In the genomic region with DNA sequence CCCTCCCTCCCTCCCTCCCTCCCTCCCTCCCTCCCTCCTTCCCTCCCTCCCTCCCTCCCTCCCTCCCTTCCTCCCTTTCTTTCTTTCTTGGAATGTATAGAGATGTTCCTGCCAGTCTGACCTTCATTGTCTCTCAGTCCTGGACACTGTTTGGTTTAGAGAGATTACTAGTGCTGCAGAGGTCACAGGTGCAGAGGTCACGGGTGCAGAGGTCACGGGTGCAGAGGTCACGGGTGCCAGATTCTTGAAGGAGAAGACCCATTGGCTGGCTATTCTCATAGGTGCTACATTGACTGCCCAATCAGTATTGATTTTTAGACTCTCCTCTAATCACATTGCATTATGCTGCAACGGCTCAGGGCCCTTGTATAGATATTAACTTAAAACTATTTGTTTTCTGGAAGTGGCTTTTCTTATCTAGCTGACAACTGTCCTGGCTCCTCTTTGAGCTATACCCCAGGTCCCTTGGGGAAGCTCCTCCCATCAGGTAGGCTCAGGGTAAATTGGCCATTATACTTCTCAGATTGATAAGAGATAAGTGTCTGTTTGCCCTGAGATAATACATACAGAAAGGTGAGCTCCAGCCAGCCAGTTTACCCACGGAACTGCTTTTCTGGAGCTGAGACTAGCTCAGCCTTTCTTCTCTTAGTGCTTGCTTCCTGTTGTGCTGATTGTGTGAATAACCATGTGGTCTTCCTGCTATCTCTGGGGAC, we compare ENCODE assay signal across 24 mouse cellular contexts.
DNase-seq lines count a peak whose midpoint lies in the region; ATAC-seq and TF ChIP-seq lines count a peak whose summit lies in the region.
"Had no signal": no experiment of that assay in that cellular context is flagged by ENCODE, and none has a peak within 500 bp of the region (broad histone marks: within the 10 kb centered on the region; RNA-seq: fewer than 3 reads in every experiment).

No protein-coding gene starts in this region.

- H3K4me3 ChIP-seq in liver, adult 2 months (ENCODE audit: insufficient read depth, low read depth, low read length) = no peak overlapping the region
- no peak overlapping the region for H3K4me3 ChIP-seq in liver, embryonic 11.5 days (ENCODE audit: low read depth, low read length)
- no peak overlapping the region for H3K4me3 ChIP-seq in MEL (ENCODE audit: control insufficient read depth in 1 of 2, insufficient read depth in 1 of 2, low read depth in 2 of 2, low read length in 2 of 2)
- no peak overlapping the region for H3K4me3 ChIP-seq in intestine, embryonic 16.5 days (ENCODE audit: low read length)
- H3K4me3 ChIP-seq: embryonic facial prominence, embryonic 15.5 days; erythroblast, embryonic 14.5 days; forebrain, embryonic 10.5 days; gastrocnemius, adult 2 months; heart, embryonic 10.5 days; hindbrain, embryonic 13.5 days had no signal

- H3K4me1 ChIP-seq in liver, adult 2 months (ENCODE audit: control insufficient read depth, insufficient read depth, low read length) = peaks cover 31% of the 10 kb centered on the region
- H3K4me1 ChIP-seq in liver, embryonic 11.5 days (replicated peaks; ENCODE audit: control insufficient read depth, insufficient read depth, low read length) = no peaks in the 10 kb centered on the region
- 0 out of 4 replicates have a peak, but pooled peaks cover 0 to 4% of the 10 kb centered on the region in 2 experiments for H3K4me1 ChIP-seq in MEL (ENCODE audit: control insufficient read depth in 1 of 2, insufficient read depth in 2 of 2, low read length in 2 of 2)
- peaks cover 5% of the 10 kb centered on the region; the same call in 1 of the 2 replicates for H3K4me1 ChIP-seq in intestine, embryonic 16.5 days (ENCODE audit: control insufficient read depth, insufficient read depth, low read length)
- H3K4me1 ChIP-seq: forebrain, embryonic 10.5 days; heart, embryonic 10.5 days; hindbrain, embryonic 13.5 days had no signal

- no peak for TF ChIP-seq POLR2A in liver, adult 2 months (IDR thresholded peaks at IDR 0.05; ENCODE audit: extremely low read depth, insufficient read depth, low read length)
- TF ChIP-seq POLR2A in MEL (IDR thresholded peaks at IDR 0.05; ENCODE audit: control insufficient read depth in 1 of 2, insufficient read depth in 1 of 2, low read depth in 1 of 2, low read length in 2 of 2, poor library complexity in 1 of 2) = no peak

- no peak for ATAC-seq in liver, embryonic 11.5 days (replicated peaks; ENCODE audit: low FRiP score)
- ATAC-seq in intestine, embryonic 16.5 days = peak; percentile 24; the same call in 1 of the 2 replicates
- no peak for ATAC-seq in granulocyte monocyte progenitor cell, adult 5-6 weeks (replicated peaks; ENCODE audit: poor library complexity, severe bottlenecking)
- ATAC-seq: forebrain, embryonic 14.5 days; hindbrain, postnatal 0 days had no signal

- H3K9me3 ChIP-seq in liver, embryonic 11.5 days (ENCODE audit: control insufficient read depth, low read length) = no peaks in the 10 kb centered on the region
- H3K9me3 ChIP-seq in MEL (replicated peaks; ENCODE audit: insufficient read depth, low read length) = no peaks in the 10 kb centered on the region
- no peaks in the 10 kb centered on the region for H3K9me3 ChIP-seq in intestine, embryonic 16.5 days (ENCODE audit: control insufficient read depth, low read length)
- H3K9me3 ChIP-seq: embryonic facial prominence, embryonic 15.5 days; forebrain, embryonic 10.5 days; G1E; heart, embryonic 10.5 days; hindbrain, embryonic 13.5 days had no signal

- H3K36me3 ChIP-seq in liver, adult 2 months (ENCODE audit: control insufficient read depth, insufficient read depth, low read length) = no peaks in the 10 kb centered on the region
- no peaks in the 10 kb centered on the region for H3K36me3 ChIP-seq in liver, embryonic 11.5 days (ENCODE audit: control insufficient read depth, insufficient read depth, low read length)
- H3K36me3 ChIP-seq in MEL (ENCODE audit: control insufficient read depth in 1 of 2, insufficient read depth in 2 of 2, low read length in 2 of 2) = peaks cover 0 to 2% of the 10 kb centered on the region in 2 experiments; a peak in 1 of 4 replicates
- no peaks in the 10 kb centered on the region for H3K36me3 ChIP-seq in intestine, embryonic 16.5 days (ENCODE audit: control insufficient read depth, insufficient read depth, low read length)
- H3K36me3 ChIP-seq: embryonic facial prominence, embryonic 15.5 days; forebrain, embryonic 10.5 days; G1E; heart, embryonic 10.5 days; hindbrain, embryonic 13.5 days had no signal

- H3K27me3 ChIP-seq in liver, adult 2 months (ENCODE audit: control insufficient read depth, insufficient read depth, low read length) = peaks cover 7% of the 10 kb centered on the region; the same call in 1 of the 2 replicates
- H3K27me3 ChIP-seq in liver, embryonic 11.5 days (replicated peaks; ENCODE audit: control insufficient read depth, insufficient read depth, low read length) = no peaks in the 10 kb centered on the region
- peaks cover 5 to 6% of the 10 kb centered on the region in 2 experiments for H3K27me3 ChIP-seq in MEL (ENCODE audit: control insufficient read depth in 1 of 2, insufficient read depth in 2 of 2, low read length in 2 of 2)
- no peaks in the 10 kb centered on the region for H3K27me3 ChIP-seq in intestine, embryonic 16.5 days (replicated peaks; ENCODE audit: control insufficient read depth, insufficient read depth, low read length)
- H3K27me3 ChIP-seq: embryonic facial prominence, embryonic 15.5 days; hindbrain, embryonic 13.5 days had no signal

- H3K27ac ChIP-seq in liver, adult 2 months (replicated peaks; ENCODE audit: insufficient read depth, low read depth, low read length) = no peak overlapping the region
- no peak overlapping the region for H3K27ac ChIP-seq in liver, embryonic 11.5 days (ENCODE audit: low read depth, low read length)
- no peak overlapping the region for H3K27ac ChIP-seq in MEL (ENCODE audit: control insufficient read depth, low read depth, low read length)
- no peak overlapping the region for H3K27ac ChIP-seq in intestine, embryonic 16.5 days (ENCODE audit: low read length)
- H3K27ac ChIP-seq: embryonic facial prominence, embryonic 15.5 days; forebrain, embryonic 10.5 days; gastrocnemius, adult 2 months; heart, embryonic 10.5 days; hindbrain, embryonic 13.5 days; hindbrain, postnatal 0 days had no signal

- no peak overlapping the region for H3K4me2 ChIP-seq in liver, embryonic 11.5 days
- no peak overlapping the region for H3K4me2 ChIP-seq in intestine, embryonic 16.5 days (ENCODE audit: low read depth, low read length)
- H3K4me2 ChIP-seq: embryonic facial prominence, embryonic 15.5 days; hindbrain, embryonic 13.5 days had no signal

- TF ChIP-seq CTCF in liver, adult 2 months (IDR thresholded peaks at IDR 0.05; ENCODE audit: low read depth, low read length) = no peak
- no peak for TF ChIP-seq CTCF in MEL (IDR thresholded peaks at IDR 0.05 in 2 of 3, conservative IDR thresholded peaks at IDR 0.05 in 1 of 3; ENCODE audit: control insufficient read depth in 1 of 3, insufficient read depth in 1 of 3, low read depth in 2 of 3, low read length in 3 of 3, poor library complexity in 1 of 3, severe bottlenecking in 1 of 3)

- 13% methylated on average over 5 of the region's 5 CpGs for WGBS in liver, adult 2 months
- 61% methylated on average over 5 of the region's 5 CpGs for WGBS in liver, embryonic 11.5 days
- 61% methylated on average over 5 of the region's 5 CpGs for WGBS in intestine, embryonic 16.5 days

- H3K9ac ChIP-seq in liver, adult 2 months (ENCODE audit: low read depth, low read length) = no peak overlapping the region
- no peak overlapping the region for H3K9ac ChIP-seq in liver, embryonic 11.5 days (ENCODE audit: low read depth, low read length)
- no peak overlapping the region for H3K9ac ChIP-seq in MEL (ENCODE audit: control insufficient read depth, low read depth, low read length, poor library complexity, severe bottlenecking)
- no peak overlapping the region for H3K9ac ChIP-seq in intestine, embryonic 16.5 days (ENCODE audit: low read depth, low read length)
- H3K9ac ChIP-seq: embryonic facial prominence, embryonic 15.5 days; hindbrain, embryonic 13.5 days had no signal

- no peaks in the 10 kb centered on the region for H3K79me2 ChIP-seq in liver, adult 2 months (ENCODE audit: control insufficient read depth, insufficient read depth, low read length)
- H3K79me2 ChIP-seq in MEL (ENCODE audit: control insufficient read depth, insufficient read depth, low read length, poor library complexity) = no peaks in the 10 kb centered on the region

- peak; percentile 50 for DNase-seq in liver, adult 2 months (ENCODE audit: extremely low read depth, low read depth, low spot score)
- no peak for DNase-seq in liver, embryonic 11.5 days (ENCODE audit: low spot score)
- DNase-seq in MEL (ENCODE audit: low read depth, low spot score) = peak; percentile 54
- no peak for DNase-seq in left cerebral cortex, postnatal 10 days (ENCODE audit: extremely low spot score in 1 of 2, low spot score in 2 of 2)
- DNase-seq in cerebellum, adult 9-11 months = no peak
- DNase-seq: adrenal gland, adult 2 months; adrenal gland, postnatal 25 days; cerebellum, adult 2 months; cerebellum, postnatal 14 days; embryo, embryonic 11 days; gastrocnemius, adult 2 months; gastrocnemius, postnatal 25 days; heart, adult 18-20 months; heart, postnatal 10 days had no signal

- TF ChIP-seq EP300 in MEL (IDR thresholded peaks at IDR 0.05; ENCODE audit: low read depth in 1 of 2, low read length in 2 of 2) = no peak

- intact Hi-C loops in left cerebral cortex, postnatal 10 days (cut with DNase I) = no loop called here

- no peak for TF ChIP-seq RAD21 in MEL (IDR thresholded peaks at IDR 0.05; ENCODE audit: low read depth, low read length)

TF ChIP-seq in MEL, 35 proteins besides CTCF, POLR2A, EP300 and RAD21:
- TF ChIP-seq KAT2A (conservative IDR thresholded peaks at IDR 0.05; ENCODE audit: low read depth, low read length) (no peak), MYC (IDR thresholded peaks at IDR 0.05; ENCODE audit: low read depth, low read length) (peak; percentile 26; the same call in 1 of the 2 replicates), MXI1 (IDR thresholded peaks at IDR 0.05; ENCODE audit: low read depth, low read length) (peak; percentile 48; the same call in 1 of the 2 replicates), GATA1 (IDR thresholded peaks at IDR 0.05; ENCODE audit: low read depth, low read length) (peak; percentile 65), TAL1 (IDR thresholded peaks at IDR 0.05; ENCODE audit: low read length) (no peak)

Comparison
In these comparisons a context has a peak if more than half of its experiments do, and no peak if none do; other contexts are left out.
1. DNase-seq: peak in liver, adult 2 months (single experiment) and MEL (single experiment); none in liver, embryonic 11.5 days (single experiment), left cerebral cortex, postnatal 10 days (0 of 2) and cerebellum, adult 9-11 months (single experiment).